Mouse (Mus musculus) ES-Bruce4 (cell line): ENCODE data around the gene Hnrnpu.

Experiments used
- CTCF ChIP-seq: IDR thresholded peaks from one replicate; pipeline ENCODE4 v1.8.1; 2011; ENCODE audit warnings: low read depth, low read length
- EP300 ChIP-seq: IDR thresholded peaks from 2 replicates; pipeline ENCODE4 v1.6.1; 2011; ENCODE audit warnings: low read depth, low read length; ENCODE audit not compliant: insufficient read depth
- POLR2A ChIP-seq: IDR thresholded peaks from one replicate; pipeline ENCODE4 v1.8.1; 2011; ENCODE audit warnings: low read length; ENCODE audit not compliant: insufficient read depth

GRCm38 (mm10) chr1:178303425-178303824 is 34.2 kb downstream of the Hnrnpu start:
- TF ChIP-seq CTCF (no peak), EP300 (no peak), POLR2A (no peak)
